Mouse (Mus musculus): ENCODE results near the gene Pcid2.

GRCm38 (mm10) chr8:13105087-13105881 lies at the start of gene Pcid2, which contains the start of gene Cul4a:
- TF ChIP-seq CTCF (IDR thresholded peaks at IDR 0.05; ENCODE audit: low read depth) (peak; percentile 82), EP300 (optimal IDR thresholded peaks at IDR 0.05) (no peak)

Data from stomach, postnatal 0 days (tissue).